ENCODE assay signal across 8 mouse cellular contexts in the genomic region with DNA sequence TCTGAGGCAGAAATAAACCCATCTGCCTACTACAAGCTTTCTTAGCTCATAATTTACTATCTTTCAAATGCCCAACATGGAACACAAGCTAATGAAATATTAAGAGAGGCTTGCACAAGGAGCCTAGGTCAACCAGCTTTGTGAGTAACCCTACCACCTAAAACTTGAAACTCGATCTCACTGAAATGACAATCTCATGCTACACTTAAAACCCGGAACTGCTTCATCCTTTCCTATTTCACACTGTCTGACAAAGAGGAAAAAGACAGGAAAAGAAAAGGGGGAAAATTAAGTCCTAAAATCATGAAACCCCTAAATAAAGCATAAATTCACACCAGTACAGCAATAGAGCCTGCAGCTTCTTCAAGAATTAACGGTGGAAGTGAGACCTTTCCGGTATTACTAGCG. TPM values are rescaled to one million over a fixed set of nuclear protein-coding genes. Genes with fewer than 3 reads are reported as not detected.
A peak's percentile ranks its signal among the peaks of the same experiment; 100 is the strongest.
DNase-seq lines count a peak whose midpoint lies in the region; ATAC-seq and TF ChIP-seq lines count a peak whose summit lies in the region.

No protein-coding gene starts in this region.

- peaks cover 42% of the 10 kb centered on the region for H3K4me1 ChIP-seq in lung, embryonic 16.5 days (replicated peaks; ENCODE audit: control insufficient read depth, insufficient read depth, low read length)
- peaks cover 44% of the 10 kb centered on the region for H3K4me1 ChIP-seq in embryonic facial prominence, embryonic 15.5 days
- H3K4me1 ChIP-seq in limb, embryonic 10.5 days: peaks cover 30% of the 10 kb centered on the region
- H3K4me1 ChIP-seq in olfactory bulb, adult 2 months (ENCODE audit: control insufficient read depth, insufficient read depth, low read length): peaks cover 16% of the 10 kb centered on the region

- H3K27me3 ChIP-seq in lung, embryonic 16.5 days (ENCODE audit: control insufficient read depth, insufficient read depth, low read depth, low read length): no peaks in the 10 kb centered on the region
- no peaks in the 10 kb centered on the region for H3K27me3 ChIP-seq in embryonic facial prominence, embryonic 15.5 days
- peaks cover 9% of the 10 kb centered on the region; the same call in 1 of the 2 replicates for H3K27me3 ChIP-seq in limb, embryonic 10.5 days (ENCODE audit: low read depth, poor library complexity, severe bottlenecking)

- 0% methylated on average over 5 of the region's 5 CpGs for WGBS in lung, embryonic 16.5 days
- WGBS in embryonic facial prominence, embryonic 15.5 days: 0% methylated on average over 5 of the region's 5 CpGs
- 1% methylated on average over 5 of the region's 5 CpGs for WGBS in limb, embryonic 10.5 days
- under 1% methylated on average over 5 of the region's 5 CpGs for WGBS in olfactory bulb, adult 2 months

- peak overlapping the region; percentile 97 for H3K9ac ChIP-seq in lung, embryonic 16.5 days (ENCODE audit: low read length)
- H3K9ac ChIP-seq in embryonic facial prominence, embryonic 15.5 days: peak overlapping the region; percentile 90

- no peak for ATAC-seq in lung, embryonic 16.5 days (ENCODE audit: low read depth)
- ATAC-seq in embryonic facial prominence, embryonic 15.5 days (ENCODE audit: insufficient number of reproducible peaks, low FRiP score, low TSS enrichment, low read depth): no peak
- no peak for ATAC-seq in monocyte, adult 5-6 weeks (replicated peaks; ENCODE audit: insufficient number of reproducible peaks, low FRiP score, low TSS enrichment, poor library complexity, severe bottlenecking)

- no peak for DNase-seq in lung, adult 18-20 months
- no peak for DNase-seq in limb, embryonic 10.5 days (ENCODE audit: low spot score)
- DNase-seq in ovary, postnatal 36 days (ENCODE audit: low spot score): no peak
- DNase-seq in gastrocnemius, adult 8-10 months (ENCODE audit: low spot score in 2 of 2): no peak

- H3K36me3 ChIP-seq in lung, embryonic 16.5 days (ENCODE audit: control insufficient read depth, insufficient read depth, low read length): 0 out of 2 replicates have a peak, but pooled peaks cover 3% of the 10 kb centered on the region
- H3K36me3 ChIP-seq in embryonic facial prominence, embryonic 15.5 days: 0 out of 2 replicates have a peak, but pooled peaks cover 3% of the 10 kb centered on the region
- no peaks in the 10 kb centered on the region for H3K36me3 ChIP-seq in limb, embryonic 10.5 days

- H3K4me2 ChIP-seq in lung, embryonic 16.5 days (ENCODE audit: low read depth, low read length): peak overlapping the region; percentile 74
- peak overlapping the region; percentile 88 for H3K4me2 ChIP-seq in embryonic facial prominence, embryonic 15.5 days (replicated peaks)

- peak overlapping the region; percentile 96 for H3K4me3 ChIP-seq in lung, embryonic 16.5 days (ENCODE audit: low read length)
- H3K4me3 ChIP-seq in embryonic facial prominence, embryonic 15.5 days (replicated peaks): peak overlapping the region; percentile 92
- peak overlapping the region; percentile 90 for H3K4me3 ChIP-seq in limb, embryonic 10.5 days
- peak overlapping the region; percentile 92 for H3K4me3 ChIP-seq in olfactory bulb, adult 2 months (ENCODE audit: insufficient read depth, low read depth, low read length)

- no peak for TF ChIP-seq POLR2A in olfactory bulb, adult 2 months (IDR thresholded peaks at IDR 0.05; ENCODE audit: insufficient read depth, low read depth, low read length)

- no peaks in the 10 kb centered on the region for H3K9me3 ChIP-seq in lung, embryonic 16.5 days (ENCODE audit: control insufficient read depth, low read length)
- H3K9me3 ChIP-seq in embryonic facial prominence, embryonic 15.5 days (replicated peaks): no peaks in the 10 kb centered on the region
- no peaks in the 10 kb centered on the region for H3K9me3 ChIP-seq in limb, embryonic 10.5 days (replicated peaks)

- H3K27ac ChIP-seq in lung, embryonic 16.5 days (ENCODE audit: low read length): peak overlapping the region; percentile 98
- H3K27ac ChIP-seq in embryonic facial prominence, embryonic 15.5 days (replicated peaks): peak overlapping the region; percentile 98
- peak overlapping the region; percentile 91 for H3K27ac ChIP-seq in limb, embryonic 10.5 days
- H3K27ac ChIP-seq in olfactory bulb, adult 2 months (ENCODE audit: insufficient read depth, low read depth, low read length): peak overlapping the region; percentile 86

- TF ChIP-seq CTCF in olfactory bulb, adult 2 months (IDR thresholded peaks at IDR 0.05; ENCODE audit: insufficient read depth, low read depth, low read length): no peak

RNA-seq across cellular contexts. Expression of a gene that starts 1.4 kb away (rescaled TPM):
- polyA plus RNA-seq in lung, embryonic 16.5 days (2015; fragmentation: Nextera tagmentation; extraction: Ambion mirVana): 28.5 and 31.1 TPM in 2 replicates
- polyA plus RNA-seq in embryonic facial prominence, embryonic 15.5 days (2015; fragmentation: Nextera tagmentation; extraction: Ambion mirVana): 44.7 and 46.0 TPM in 2 replicates
- polyA plus RNA-seq in limb, embryonic 10.5 days (2016; fragmentation: Nextera tagmentation; extraction: Ambion mirVana): 9.8 and 13.9 TPM in 2 replicates
- 139 TPM in 1 of 2 replicates, not detected in the other for polyA plus RNA-seq in olfactory bulb, adult 2 months (2012; ENCODE audit: insufficient read depth, insufficient read length, low replicate concordance, missing spikeins)
- 284 to 565 TPM (median 296 TPM) in 3 replicates for total RNA-seq in monocyte, adult 5-6 weeks (2017)
- 10 to 100 TPM; 17.8 to 64.2 (median 20.3) TPM for total RNA-seq in gastrocnemius, adult 8-10 months (2022)
